Mouse (Mus musculus) Patski (cell line): ENCODE results near the gene Vti1a. TPM values are rescaled to one million over a fixed set of nuclear protein-coding genes. Genes with fewer than 3 reads are reported as not detected.

Experiments
- ATAC-seq: fragments of 100-300 bp; one replicate; pipeline ENCODE4 v1.8.0; 2021
- CTCF ChIA-PET: fragments of 350-600 bp; sonication (Branson Sonifier 250); formaldehyde crosslinking; loops from one replicate; lab custom pipeline; 2022; ENCODE audit warnings: inconsistent platforms; lab: Charles Lee
- POLR2A ChIA-PET: fragments of 350-600 bp; sonication (Branson Sonifier 250); formaldehyde crosslinking; loops from one replicate; lab custom pipeline; 2022; ENCODE audit warnings: antibody characterized with exemption, inconsistent platforms; lab: Charles Lee
- DNase-seq: peaks from one replicate; pipeline ENCODE4 v3.0.0-alpha.2; 2011; ENCODE audit warnings: low read depth, low spot score
- H3K27me3 ChIP-seq: fragments of 371-371 bp; one replicate; pipeline ENCODE4 v1.5.1; 2021
- CTCF ChIP-seq: fragments of 100-300 bp; IDR thresholded peaks from one replicate; pipeline ENCODE4 v1.5.1; 2021
- in situ Hi-C: fragments of 300-500 bp; cut with MboI; formaldehyde crosslinking; loops from 3 replicates; pipeline ENCODE4 v1.11.1; 2018; ENCODE audit warnings: low pct_unique_long_range_greater_than_20kb, mixed read lengths
- polyA plus RNA-seq: library from polyadenylated mRNA; unstranded; gene quantifications from one replicate; pipeline ENCODE4 v1.2.3, GENCODE M21; 2021

Vti1a gene
- polyA plus RNA-seq, 1 experiment from 2014 or later: 41.4 TPM

DNA sequence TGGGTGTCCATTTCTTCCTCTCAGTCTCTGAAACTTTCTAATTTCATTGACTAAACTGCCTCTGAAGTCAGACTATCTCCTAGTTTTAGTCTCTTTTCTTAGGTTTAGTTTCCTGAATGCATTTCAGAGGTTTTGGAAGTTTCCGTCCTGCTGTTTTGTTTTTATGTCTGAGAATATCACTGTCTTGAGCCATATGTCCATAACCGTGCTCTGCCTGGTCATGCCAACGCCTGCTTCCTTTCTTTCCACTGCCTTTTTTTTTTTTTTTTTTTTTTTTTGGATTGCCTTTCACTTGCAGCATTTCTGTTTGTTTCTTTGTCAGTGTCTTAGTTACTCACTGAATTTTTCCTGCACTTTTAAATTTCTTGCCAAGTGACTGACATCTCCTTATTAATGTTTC lies 15.6 kb upstream of the Vti1a start:
- in situ Hi-C loops: loop anchor here (10.0 to 25.0 kb wide), 2 partner anchors 226 to 1263 kb away; partner anchors contain the start of gene Adra2a
- ATAC-seq: no peak
- TF ChIP-seq CTCF: no peak
- no peak for DNase-seq
- no peaks in the 10 kb centered on the region for H3K27me3 ChIP-seq
- ChIA-PET POLR2A (no interaction called here), CTCF (interaction anchor here (1.2 to 2.0 kb wide), 2 partner anchors 10 to 56 kb away, joined by 3 to 6 read pairs; no protein-coding TSS in a partner anchor)

DNA sequence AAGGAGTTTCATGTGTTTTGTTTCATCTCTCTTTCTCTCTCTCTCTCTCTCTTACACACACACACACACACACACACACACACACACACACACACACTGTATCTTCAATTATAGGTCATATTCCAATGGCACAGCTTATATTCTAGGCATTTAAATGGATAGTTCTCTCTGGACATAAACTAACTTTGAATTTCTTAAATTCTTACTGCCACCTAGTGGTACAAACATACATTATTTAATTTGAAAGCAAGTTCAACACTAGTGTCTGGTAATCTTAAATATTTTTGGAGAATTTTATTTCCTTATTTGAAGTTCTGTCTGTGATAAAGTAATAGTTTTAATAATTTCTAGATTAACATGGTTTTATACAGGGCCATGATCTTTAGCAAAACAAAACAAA lies 11.1 kb upstream of the Vti1a start:
- ATAC-seq: no peak
- in situ Hi-C loops: loop anchor here (5.0 to 25.0 kb wide), 4 partner anchors 58 to 1268 kb away; partner anchors contain the start of gene Adra2a
- no peak for DNase-seq
- CTCF ChIA-PET: interaction anchor here (0.9 to 8.1 kb wide), 13 partner anchors 9 to 99 kb away, joined by 3 to 65 read pairs (median 4); no protein-coding TSS in a partner anchor
- POLR2A ChIA-PET: interaction anchor here (0.9 kb wide), 1 partner anchor 95 kb away, joined by 4 read pairs; no protein-coding TSS in a partner anchor
- TF ChIP-seq CTCF: peak; percentile 41
- no peaks in the 10 kb centered on the region for H3K27me3 ChIP-seq

DNA sequence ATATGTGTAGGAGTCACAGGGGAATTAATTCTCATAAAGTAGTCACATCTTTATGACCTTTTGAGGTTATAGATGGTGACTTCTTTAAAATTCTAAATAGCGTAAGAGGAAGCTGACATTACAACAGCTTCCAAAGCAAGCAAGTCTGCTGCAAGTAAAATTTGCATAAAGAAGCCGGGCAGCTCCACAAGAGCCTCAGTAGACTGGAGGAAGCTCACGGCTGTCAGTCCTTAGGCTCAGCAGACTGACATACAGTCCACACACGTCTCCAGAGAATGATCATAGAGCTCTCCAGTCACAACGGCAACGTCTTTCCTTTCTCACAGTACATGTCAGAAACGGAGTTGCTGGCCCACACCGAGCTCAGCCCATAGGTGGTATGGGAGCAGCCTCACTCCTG lies 4.2 kb upstream of the Vti1a start:
- TF ChIP-seq CTCF: no peak
- in situ Hi-C loops: loop anchor here (10.0 to 25.0 kb wide), 2 partner anchors 217 to 1275 kb away; partner anchors contain the start of gene Adra2a
- H3K27me3 ChIP-seq: no peaks in the 10 kb centered on the region
- ChIA-PET CTCF (interaction anchor here (0.7 to 2.1 kb wide), 5 partner anchors 8 to 103 kb away, joined by 3 to 6 read pairs (median 4); no protein-coding TSS in a partner anchor), POLR2A (interaction anchor here (0.5 kb wide), 1 partner anchor 430 kb away, joined by 5 read pairs; the partner anchor contains the start of gene Tcf7l2)
- DNase-seq (no peak), ATAC-seq (no peak)

GRCm38 (mm10) chr19:55313649-55314048 lies 2.4 kb upstream of the Vti1a start:
- no peaks in the 10 kb centered on the region for H3K27me3 ChIP-seq
- ATAC-seq (no peak), DNase-seq (no peak)
- in situ Hi-C loops: loop anchor here (10.0 to 25.0 kb wide), 2 partner anchors 219 to 1276 kb away; partner anchors contain the start of gene Adra2a
- ChIA-PET CTCF (interaction anchor here (1.2 kb wide), 1 partner anchor 95 kb away, joined by 3 read pairs; no protein-coding TSS in a partner anchor), POLR2A (interaction anchor here (0.6 to 0.7 kb wide), 2 partner anchors 16 to 250 kb away, joined by 5 to 10 read pairs; no protein-coding TSS in a partner anchor)
- TF ChIP-seq CTCF: no peak

DNA sequence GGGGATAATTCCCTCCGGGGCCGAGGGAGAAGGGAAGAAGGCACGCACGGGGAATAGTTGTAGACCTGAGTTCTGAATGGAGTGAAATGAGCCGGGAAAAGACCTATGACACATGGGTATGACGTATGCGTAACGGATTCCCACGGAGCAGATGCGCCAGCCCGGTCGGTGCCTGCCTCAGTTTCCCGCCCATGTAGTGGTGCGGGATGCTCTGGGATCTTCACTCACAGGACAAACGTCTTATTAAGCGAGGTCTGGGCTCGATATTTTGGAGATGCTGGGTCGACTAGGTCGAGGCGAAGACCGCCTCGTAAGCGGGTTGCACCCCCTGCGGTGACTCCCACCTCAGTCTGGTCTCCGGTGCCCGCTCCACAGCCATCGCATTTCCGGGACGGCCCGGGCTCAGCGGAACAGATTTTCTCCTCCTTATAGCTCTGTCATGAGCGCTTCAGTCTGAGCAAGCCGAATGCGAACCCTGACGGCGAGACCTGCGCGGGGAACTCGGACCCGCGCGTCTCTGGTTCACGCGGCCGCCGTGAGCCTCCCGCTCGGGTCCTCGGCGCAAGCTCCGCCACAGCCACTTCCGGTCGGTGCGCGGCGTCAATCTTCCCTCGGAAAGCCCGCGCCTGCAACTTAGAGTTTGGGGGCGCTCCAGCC lies 515 bp upstream of the Vti1a start, which contains the start of gene Zdhhc6:
Zdhhc6 (minus strand) TSS at position 581 of the 657 bp plus-strand sequence.
- CTCF ChIA-PET: interaction anchor here (0.9 to 1.4 kb wide), 3 partner anchors 9 to 13 kb away, joined by 3 to 4 read pairs (median 3); no protein-coding TSS in a partner anchor
- H3K27me3 ChIP-seq: no peaks in the 10 kb centered on the region
- POLR2A ChIA-PET: interaction anchor here (0.6 to 1.4 kb wide), 3 partner anchors 12 to 855 kb away, joined by 3 read pairs; no protein-coding TSS in a partner anchor
- ATAC-seq: peak; percentile 70
- no peak for DNase-seq
- in situ Hi-C loops: loop anchor here (10.0 to 25.0 kb wide), 2 partner anchors 221 to 1278 kb away; partner anchors contain the start of gene Adra2a
- no peak for TF ChIP-seq CTCF

DNA sequence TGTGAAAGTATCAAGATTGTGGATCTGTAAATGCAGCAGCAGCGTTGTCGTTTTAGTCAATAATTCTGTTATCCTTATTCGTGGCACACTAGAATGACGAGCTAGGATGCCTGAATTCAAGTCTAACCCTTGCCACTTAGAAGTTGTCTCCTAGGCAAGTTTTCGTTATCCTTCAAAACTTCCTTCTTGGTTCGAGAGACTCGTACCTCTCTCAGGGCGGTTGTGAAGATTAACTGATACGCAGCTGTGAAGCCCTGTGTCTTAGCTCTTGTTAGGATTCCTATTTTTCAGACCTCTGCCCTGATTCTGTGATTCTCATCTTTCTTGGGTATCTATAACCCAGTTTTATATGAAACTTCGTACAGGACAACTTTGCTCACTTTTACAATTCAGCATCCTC lies 806 bp downstream of the Vti1a start:
- DNase-seq: no peak
- ATAC-seq: no peak
- H3K27me3 ChIP-seq: no peaks in the 10 kb centered on the region
- TF ChIP-seq CTCF: no peak
- ChIA-PET CTCF (interaction anchor here (0.7 to 1.5 kb wide), 5 partner anchors 8 to 64 kb away, joined by 3 to 8 read pairs (median 3); no protein-coding TSS in a partner anchor), POLR2A (interaction anchor here (0.6 to 1.4 kb wide), 4 partner anchors 8 to 111 kb away, joined by 3 to 7 read pairs (median 3); no protein-coding TSS in a partner anchor)
- in situ Hi-C loops: loop anchor here (10.0 to 25.0 kb wide), 2 partner anchors 222 to 1280 kb away; partner anchors contain the start of gene Adra2a

- no peaks in the 10 kb centered on the region for H3K27me3 ChIP-seq
- DNase-seq (no peak), ATAC-seq (no peak)
- ChIA-PET POLR2A (no interaction called here), CTCF (interaction anchor here (1.3 to 2.9 kb wide), 2 partner anchors 13 to 17 kb away, joined by 5 to 14 read pairs; no protein-coding TSS in a partner anchor)
- in situ Hi-C loops: loop anchor here (10.0 to 25.0 kb wide), 2 partner anchors 224 to 1282 kb away; partner anchors contain the start of gene Adra2a
- TF ChIP-seq CTCF: no peak
Measured at GRCm38 (mm10) chr19:55319036-55319435, 2.9 kb downstream of the Vti1a start.

GRCm38 (mm10) chr19:55319521-55319920 lies 3.4 kb downstream of the Vti1a start:
- in situ Hi-C loops: loop anchor here (10.0 to 25.0 kb wide), 2 partner anchors 225 to 1282 kb away; partner anchors contain the start of gene Adra2a
- ChIA-PET POLR2A (no interaction called here), CTCF (interaction anchor here (1.3 to 2.9 kb wide), 2 partner anchors 13 to 16 kb away, joined by 5 to 14 read pairs; no protein-coding TSS in a partner anchor)
- no peak for TF ChIP-seq CTCF
- H3K27me3 ChIP-seq: no peaks in the 10 kb centered on the region
- DNase-seq (no peak), ATAC-seq (no peak)

DNA sequence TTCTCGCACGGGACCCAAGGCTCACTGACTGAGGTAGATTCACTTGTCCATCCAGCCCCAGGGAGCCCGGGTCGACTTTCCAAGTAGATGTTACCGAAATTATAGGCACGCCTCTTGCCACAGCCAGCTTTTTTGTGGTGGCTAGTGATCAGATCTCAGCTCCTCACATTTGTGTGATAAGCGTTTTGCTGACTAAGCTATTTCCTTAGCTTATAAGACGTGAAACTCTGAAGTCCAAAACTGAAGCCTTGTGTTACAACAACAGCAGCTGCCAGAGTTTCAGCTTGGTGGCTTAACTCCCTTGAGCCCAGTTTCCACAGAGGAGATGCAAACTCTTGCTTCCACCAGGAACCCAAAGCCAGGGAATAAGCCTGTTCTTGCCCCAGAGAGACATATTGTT lies 6.5 kb downstream of the Vti1a start:
- no peak for ATAC-seq
- in situ Hi-C loops: loop anchor here (25.0 kb wide), 1 partner anchor 1285 kb away; the partner anchor contains the start of gene Adra2a

DNA sequence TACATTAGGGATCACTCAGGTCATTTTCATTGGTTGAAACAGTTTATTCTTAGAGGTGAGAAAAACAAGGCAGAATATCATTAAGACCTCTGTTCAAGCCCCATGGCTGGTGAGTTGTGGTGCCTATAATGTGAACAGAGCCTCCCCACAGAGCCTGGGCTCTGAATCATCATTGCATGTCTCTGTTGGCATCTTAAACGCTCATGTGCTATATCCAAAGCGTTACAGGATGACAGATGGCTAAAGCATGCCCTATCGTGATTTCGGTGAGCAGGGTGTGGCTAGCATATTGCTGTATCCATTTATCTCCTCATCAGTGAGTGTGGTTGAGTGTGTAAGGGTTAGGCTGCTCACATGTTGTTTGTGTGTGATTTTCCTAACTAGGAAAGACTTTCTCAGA lies 11.4 kb downstream of the Vti1a start:
- ATAC-seq (no peak), DNase-seq (no peak)
- ChIA-PET CTCF (no interaction called here), POLR2A (interaction anchor here (0.8 kb wide), 1 partner anchor 22 kb away, joined by 3 read pairs; no protein-coding TSS in a partner anchor)
- H3K27me3 ChIP-seq: no peaks in the 10 kb centered on the region
- in situ Hi-C loops: no loop called here
- no peak for TF ChIP-seq CTCF

More for the DNA sequence above, 6.5 kb downstream of the Vti1a start:
- CTCF ChIA-PET: interaction anchor here (1.4 to 1.7 kb wide), 3 partner anchors 10 to 18 kb away, joined by 3 to 11 read pairs (median 3); no protein-coding TSS in a partner anchor
- no peak for TF ChIP-seq CTCF
- POLR2A ChIA-PET: no interaction called here
- no peaks in the 10 kb centered on the region for H3K27me3 ChIP-seq
- no peak for DNase-seq
